Mouse (Mus musculus): ENCODE measurements around the gene Zfp74.
"Not testable (repeated sequence)": the region's sequence is repeated elsewhere in the genome, so short reads cannot be mapped to it uniquely, and the experiment has no call there.

Gene Zfp74

DNA sequence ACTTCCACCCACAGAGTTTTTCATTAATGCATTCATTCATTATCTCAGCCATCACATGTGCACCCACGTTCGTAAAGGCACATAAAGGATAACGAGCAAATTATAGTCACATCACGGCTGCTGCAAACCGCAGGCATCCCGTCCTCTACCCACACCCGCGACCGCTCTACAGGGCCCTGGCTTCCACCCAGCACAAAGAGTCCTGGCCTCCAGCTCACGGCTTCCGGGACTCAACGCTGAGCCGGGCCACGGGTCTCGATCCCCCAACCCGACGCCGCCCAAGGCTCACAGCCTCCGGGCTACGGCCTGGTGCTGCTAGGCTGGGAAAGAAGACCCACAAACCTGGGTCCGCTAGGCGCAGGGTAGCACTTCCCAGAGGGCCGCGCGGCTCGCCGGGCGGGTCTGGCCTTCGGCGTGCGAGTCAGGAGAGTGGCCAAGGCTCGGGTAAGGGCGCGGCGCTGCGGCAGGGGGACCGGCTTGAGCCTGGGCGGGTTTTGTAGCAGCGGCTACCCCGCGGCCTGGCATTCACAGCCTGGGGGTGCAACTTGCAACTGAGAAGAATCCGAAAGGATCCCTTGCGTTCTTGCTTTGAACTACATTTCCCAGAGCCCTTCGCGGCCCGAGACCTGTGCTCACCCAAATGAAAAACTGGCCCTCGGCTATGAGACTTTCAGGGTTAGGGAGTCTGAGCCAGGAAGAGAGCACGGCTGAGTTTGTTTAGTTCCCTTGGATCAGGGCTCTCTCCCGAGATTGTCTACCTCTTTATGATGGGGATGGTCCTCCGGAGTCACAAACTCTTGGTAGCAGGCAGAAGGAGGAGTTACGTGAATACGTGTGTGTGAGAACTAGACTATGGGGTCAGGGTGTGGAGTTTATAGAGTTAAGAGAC, at the start of gene Zfp74:
Zfp74 (minus strand) TSS at position 577 of the 889 bp plus-strand sequence.
- peak; percentile 79 for DNase-seq (ENCODE audit: low read depth)

DNA sequence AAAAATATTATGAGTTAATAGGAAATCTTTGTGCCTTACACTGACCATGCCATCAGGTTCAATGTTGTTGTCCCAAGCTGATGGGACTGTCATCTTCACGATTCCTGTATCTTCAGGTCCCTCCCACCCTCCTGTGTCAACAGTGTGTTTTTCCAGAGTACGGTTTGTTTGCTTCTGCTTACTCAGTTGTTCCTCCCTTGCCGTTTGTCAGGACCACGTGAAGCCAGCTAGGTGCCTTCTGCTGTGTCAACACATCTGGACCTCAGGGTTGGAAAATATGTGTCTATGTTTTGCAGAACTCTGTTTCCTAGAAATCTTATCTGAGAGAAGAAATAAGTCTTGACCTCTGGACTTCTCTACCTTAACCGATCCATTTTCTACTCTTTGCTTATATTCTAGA, 46.7 kb upstream of the Zfp74 start:
- no peak for DNase-seq (ENCODE audit: low read depth)

DNA sequence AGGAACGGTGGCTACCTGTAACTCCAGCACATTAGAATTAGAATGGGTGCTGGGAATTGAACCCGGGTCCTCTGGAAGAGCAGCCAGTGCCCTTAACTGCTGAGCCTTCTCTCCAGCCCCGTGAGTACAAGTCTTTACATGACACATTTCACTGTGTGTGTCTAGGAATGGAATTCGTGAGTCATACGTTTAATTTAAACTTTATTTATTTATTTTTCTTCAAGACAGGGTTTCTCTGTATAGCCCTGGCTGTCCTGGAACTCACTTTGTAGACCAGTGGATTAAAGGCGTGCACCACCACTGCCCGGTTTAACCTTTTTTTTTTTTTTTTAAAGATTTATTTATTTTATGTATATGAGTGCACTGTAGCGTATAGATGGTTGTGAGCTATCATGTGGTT, 41.2 kb upstream of the Zfp74 start:
- no peak for DNase-seq (ENCODE audit: low read depth)

DNA sequence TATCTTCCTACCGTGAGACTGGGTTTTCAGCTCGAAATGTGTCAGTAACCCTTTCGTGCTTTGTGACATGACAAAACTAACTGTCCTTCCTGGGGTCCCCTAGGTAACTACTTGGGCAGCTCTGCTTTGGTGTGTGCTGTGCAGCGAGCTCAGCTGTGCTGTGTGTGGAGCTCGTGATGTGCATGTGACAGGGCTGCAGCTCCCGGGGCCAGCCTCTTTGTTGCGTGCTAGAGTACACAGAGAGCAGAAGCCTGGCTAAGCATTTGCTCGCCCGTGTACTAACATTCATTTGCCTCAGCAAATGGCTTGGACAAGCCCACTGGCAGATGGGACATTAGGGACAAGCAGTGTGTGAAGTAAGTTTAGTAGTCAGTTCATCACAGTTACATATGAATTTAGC, 39.5 kb upstream of the Zfp74 start:
- no peak for DNase-seq (ENCODE audit: low read depth)

DNA sequence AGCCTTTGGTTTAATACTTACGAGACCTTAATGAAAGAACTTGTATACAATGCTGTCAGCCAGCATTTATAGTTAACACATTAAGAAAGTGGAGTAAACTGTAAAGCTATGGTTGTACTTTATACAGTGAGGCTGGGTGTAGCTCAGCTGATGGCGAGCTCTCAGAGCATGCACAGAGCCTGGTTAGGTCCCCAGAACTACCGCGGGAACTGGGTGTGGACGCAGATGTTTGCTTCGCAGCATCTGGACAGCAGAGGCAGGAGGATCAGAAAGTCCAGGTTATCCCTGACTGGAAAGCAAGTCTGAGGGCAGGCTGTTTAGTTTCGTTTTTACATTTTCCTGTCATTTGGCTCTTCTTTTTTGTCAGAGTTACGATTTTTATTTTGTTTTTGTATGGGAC, 38.8 kb upstream of the Zfp74 start:
- DNase-seq (ENCODE audit: low read depth): no peak

DNA sequence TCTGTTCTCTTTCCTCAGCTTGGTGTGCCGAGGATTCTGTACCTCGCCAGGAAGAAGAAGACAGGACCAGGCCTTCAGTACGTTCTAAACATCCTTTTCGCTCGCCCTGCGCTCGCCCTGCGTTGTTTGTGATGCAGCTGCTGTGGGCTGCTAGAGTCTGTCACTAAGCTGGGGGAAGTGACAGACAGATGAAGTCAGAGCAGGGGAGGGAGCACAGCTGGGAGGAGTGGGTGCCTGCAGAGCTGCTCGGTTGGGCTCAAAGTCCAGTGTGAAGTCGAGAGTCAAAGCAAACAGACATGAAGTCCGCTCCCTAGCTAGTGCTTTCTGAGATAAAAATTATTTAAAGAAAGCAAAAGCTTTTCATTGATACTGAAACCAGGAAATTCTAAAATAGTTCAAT, 35.1 kb upstream of the Zfp74 start:
- DNase-seq (ENCODE audit: low read depth): no peak

DNA sequence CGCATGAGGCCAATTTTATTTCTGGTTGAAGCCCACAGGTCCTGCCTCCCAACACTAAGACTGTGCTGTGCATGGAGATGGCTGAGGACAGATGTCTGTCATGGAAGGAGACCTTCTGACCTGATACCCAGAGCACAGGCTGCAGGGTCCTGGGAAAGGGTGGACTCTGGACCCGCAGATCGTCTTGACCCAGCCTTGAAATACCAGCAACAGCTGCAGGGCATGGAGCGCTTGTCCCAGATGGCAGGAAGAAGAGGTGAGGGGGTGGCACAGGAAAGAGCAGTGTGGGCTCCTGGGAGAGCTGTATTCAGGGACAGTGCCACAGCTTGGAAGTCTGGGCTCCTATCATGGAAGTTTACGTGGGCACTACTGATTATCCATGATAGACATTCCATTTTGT, 33.7 kb upstream of the Zfp74 start:
- DNase-seq (ENCODE audit: low read depth): no peak

DNA sequence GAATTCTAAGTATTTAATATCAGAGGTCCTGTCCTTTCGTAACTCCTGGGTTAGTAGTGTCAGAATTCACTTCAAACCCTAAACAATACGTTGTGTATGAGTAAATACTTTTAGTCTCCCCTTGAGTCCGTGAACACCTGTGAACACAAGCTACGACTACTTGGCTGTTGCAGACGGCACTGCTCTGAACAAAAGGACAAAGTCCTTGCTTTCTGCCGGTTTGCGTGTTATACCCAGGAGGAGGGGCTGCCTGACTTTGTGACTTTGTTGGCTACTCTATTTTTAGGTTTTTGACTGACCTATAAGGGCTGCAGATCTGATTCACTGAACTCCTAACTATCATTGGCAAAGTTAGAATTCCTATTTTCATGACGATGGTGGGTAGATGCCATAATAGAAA, 32.2 kb upstream of the Zfp74 start:
- DNase-seq (ENCODE audit: low read depth): no peak

DNA sequence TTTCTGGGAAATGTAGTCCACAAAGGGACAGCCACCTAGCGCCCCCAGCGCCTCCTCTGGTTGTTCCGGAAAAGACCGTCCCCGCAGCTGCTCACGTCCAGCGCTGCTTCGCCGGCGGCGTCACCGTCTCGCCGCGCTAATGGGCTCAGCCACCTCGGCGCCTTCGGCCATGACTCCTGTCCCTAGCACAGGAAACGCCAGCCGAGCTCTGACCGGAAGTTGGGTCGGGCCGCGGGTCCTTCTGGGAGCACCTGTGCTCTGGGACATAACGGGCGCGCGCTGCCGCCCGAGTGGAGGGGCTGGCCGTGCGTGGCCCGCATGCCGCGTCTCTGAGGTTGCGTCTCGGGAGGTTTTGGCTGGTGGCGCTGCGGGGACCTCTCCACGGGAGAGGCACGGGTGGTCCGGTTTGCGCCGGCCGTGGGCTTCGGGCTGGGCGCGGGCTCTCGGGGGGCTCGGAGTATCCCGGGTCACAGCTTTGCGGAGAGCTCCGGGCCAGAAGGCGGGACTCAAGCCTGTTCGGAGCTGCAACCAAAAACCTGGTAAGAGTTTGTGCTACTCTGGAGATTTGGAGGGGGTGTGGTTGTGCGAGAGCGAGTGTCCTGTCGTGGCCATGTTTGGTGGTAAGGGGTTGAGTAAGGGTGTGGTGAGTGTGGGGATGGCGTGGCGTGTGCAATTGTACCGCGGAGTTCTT, 29.9 kb upstream of the Zfp74 start, which contains the start of gene Zfp568:
Zfp568 (plus strand) TSS at position 266 of the 691 bp plus-strand sequence.
- peak; percentile 77 for DNase-seq (ENCODE audit: low read depth)

DNA sequence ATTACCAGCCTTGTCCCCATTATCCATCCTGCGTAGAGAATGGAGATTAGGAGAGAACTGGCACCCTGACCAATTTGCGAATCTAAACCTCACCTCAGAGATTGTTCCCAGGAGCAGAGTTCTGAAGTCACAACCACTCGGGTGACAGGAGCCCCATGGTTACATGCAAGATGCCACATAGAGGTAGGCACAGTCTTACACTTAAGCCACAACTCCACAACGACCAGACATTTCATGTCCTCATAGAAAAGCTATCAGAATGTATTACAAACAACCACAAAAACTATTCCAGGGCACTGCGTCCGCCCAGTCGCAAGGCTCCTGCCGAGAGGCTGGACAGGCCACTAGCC, 29.4 kb upstream of the Zfp74 start:
- no peak for DNase-seq (ENCODE audit: low read depth)

DNA sequence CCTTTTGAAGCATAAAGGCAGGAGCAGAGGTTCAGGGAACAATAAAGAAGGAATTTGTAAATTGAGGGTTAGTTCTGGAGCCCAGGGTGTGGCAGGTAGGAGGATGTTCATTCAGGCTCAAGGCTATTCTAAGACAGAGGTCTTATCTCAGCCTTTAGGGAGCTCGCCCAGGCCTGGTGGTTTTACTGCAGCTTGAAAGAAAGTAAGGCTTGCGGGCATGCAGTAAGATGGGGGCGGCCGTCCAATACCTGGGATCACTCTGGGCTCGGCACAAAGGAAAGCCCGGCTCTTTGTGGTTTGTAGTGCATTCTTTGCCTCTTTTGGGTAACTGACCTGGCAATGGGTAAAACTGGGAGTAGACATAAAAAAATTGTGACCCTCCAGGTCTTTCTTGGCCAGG, 29.0 kb upstream of the Zfp74 start:
- peak; percentile 17 for DNase-seq (ENCODE audit: low read depth)

DNA sequence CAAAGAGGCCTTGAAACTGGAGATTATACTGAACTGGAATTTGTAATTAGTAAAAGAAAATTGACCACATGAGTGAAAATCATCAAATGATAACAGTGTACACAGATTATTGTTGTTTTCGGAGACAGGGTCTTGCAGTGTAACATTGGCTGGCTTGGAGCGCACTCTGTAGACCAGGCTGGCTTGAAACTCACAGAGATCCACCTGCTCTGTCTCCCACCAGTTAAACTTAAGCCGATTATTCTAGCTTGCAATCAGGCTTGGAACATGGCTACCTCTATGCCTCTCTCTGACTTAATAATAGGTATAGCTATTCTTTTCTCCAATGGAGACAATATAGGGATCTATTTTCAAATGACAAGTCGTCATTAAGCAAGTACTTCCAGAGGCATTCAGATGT, 28.5 kb upstream of the Zfp74 start:
- no peak for DNase-seq (ENCODE audit: low read depth)

DNA sequence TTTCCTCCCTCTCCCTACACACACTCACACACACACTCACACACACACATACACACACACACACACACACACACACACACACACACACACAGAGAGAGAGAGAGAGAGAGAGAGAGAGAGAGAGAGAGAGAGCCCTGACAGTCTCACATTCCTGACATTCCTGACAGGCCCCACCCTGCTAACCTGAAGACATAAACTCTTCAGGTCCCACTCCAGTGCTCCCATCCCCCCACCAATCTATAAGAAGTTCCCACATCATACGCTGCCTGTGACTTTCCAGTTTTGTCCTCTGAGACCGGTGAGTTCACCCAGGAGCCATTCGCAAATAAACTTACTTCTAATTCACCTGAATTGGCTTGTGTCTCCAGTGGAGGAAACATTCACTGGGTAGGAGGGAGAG, 28.0 kb upstream of the Zfp74 start:
- DNase-seq (ENCODE audit: low read depth): no peak

DNA sequence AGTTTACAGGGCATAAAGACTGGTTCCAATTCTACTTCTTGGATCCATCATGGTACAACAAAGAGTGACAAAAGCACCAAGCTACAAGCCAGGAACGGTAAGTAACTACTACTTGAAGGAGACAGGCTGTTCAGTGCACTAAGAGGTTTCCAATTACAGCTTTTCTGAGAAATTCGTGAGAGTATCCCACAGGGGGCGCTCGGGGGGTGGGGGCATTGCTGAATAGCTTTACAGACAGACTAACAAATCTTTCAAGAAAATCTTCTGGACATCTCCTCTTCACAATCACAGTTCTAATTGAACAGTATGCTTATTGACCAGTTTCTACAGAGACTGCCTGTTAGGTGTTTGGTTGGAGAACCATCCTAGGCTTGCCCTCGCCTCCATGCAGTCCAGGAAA, 27.6 kb upstream of the Zfp74 start:
- DNase-seq (ENCODE audit: low read depth): peak; percentile 19

DNA sequence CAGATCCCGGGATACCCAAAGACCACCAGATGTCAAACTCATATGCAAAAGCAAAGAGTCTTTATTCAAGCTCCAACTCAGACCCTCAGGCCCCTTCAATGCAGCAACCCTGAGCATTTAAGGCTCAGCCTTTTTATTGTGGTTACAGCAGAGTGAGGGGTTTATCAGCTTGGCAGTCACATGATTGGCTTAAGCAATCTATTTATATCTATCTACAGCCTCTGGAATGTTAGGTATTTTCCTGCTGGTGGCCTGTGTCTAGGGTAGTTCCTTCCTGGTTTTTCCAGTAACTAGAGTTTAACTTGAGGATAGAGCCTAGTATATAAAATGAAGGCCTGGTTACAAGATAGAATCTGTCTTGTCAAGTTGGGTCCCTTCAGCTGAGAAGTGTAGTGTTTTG, 26.9 kb upstream of the Zfp74 start:
- DNase-seq (ENCODE audit: low read depth): no peak

DNA sequence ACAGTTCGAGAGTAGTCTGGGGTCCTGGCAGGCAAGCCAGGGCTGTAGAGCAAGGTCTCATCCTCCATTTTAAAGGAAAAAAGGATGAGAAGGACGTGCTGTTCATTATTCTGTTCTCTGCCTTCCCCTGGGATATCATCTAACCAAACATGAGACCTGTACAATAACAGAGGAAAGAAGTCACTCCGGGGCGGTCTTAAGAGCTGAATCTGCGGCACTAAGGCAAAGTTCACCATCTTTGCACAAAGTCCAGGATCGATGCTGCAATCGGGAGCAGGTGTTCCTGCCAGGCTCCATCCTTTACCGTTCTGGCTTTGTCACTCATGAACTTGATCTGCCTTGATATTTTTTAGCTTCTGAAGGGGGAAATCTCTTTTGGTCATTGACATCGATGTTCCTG, 16.8 kb upstream of the Zfp74 start:
- DNase-seq (ENCODE audit: low read depth): no peak

DNA sequence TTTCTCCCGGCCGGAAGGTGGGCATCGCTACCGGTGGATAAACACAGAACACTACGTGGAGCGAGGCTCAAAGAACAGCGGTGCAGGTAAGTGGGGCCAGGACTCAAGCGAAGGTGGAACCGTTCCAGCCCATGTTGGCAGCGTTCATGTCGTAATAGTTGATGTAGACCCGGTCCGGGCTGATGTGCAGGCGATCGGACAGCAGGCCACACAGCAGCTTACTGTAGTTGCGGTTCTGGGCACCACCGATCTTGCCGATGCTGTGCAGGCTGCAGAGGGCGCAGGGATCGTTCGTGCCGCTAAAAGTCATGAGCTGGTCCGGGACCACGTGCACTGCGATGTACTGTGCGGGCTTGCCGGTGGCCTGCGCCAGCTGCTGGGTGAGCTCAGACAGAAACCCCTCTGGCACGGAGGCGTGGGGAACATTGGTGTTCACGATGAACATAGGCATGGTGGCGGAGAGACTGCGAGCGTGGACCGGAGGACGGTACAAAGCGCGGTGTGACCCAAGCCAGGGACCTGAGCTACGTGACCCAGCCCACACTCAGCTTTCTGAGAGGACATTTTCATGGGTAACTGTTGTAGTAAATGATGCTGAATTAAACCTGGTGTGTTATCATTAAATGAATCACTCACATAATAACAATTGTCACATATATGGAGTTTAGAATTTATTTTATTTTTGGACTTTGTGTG, 11.4 kb upstream of the Zfp74 start:
- not testable (repeated sequence) for DNase-seq (ENCODE audit: low read depth)

DNA sequence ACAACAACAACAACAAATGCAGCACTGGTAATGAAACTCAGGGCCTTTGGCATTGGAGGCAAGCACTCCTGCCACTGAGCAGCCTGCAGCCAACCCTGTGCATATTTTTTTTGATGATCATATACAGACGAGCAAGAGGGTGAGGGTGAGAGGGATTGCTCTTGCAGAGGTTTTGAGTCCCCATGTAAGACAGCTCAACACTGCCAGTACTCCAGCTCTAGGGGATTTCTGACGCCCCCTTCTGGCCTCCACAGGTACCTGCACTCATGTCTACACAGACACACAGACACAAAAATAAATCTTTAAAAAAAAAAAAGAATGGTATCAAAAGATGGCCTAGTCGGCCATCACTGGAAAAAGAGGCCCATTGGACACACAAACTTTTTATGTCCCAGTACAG, 5.1 kb upstream of the Zfp74 start:
- DNase-seq (ENCODE audit: low read depth): no peak

DNA sequence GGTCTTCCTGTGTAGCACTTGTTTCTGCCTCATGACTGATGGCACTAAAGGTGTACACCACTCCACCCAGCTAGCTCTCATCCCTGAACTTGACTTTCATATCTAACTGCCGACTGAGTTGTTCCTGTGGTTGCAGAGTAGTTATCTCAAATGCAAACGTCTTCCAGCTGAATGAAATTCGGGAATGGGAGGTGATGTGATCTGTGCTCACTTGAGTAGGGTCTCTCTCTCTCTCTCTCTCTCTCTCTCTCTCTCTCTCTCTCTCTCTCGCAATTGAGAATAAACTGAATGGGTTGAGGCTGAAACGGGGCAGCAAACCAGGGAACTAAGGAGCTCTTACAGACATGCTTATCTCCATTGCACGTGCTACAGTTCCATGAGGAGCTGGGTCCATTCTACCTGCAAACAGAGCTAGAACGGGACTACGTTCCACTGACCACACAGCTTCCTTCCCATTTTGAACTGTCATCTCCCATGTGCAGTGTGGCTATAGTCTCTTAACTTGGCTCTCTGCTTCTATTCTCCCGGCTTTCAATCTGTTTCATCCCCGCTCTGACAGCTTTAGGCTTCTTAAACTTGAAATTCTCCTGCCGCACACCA, 4.3 kb upstream of the Zfp74 start:
- DNase-seq (ENCODE audit: low read depth): no peak

DNA sequence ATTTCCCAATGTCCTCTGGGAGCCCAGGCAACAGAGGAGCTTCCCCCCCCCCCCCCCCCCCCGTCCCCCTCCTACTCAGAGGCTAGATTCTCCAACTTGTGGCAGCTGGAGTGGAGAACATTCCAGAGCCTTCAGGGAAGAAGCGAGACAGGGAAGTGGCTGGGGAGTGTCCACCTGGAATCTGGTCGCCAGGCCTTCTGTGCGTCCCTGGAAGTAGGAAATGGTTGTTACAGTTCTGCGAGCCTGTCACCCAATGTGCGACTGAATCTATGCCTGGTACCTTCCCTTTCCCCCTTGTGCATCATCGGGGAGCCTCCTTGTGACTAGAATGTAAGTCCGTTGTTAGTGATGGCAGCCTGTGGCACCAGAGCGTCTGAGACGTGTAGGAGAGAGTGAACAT, 2.4 kb upstream of the Zfp74 start:
- no peak for DNase-seq (ENCODE audit: low read depth)

DNA sequence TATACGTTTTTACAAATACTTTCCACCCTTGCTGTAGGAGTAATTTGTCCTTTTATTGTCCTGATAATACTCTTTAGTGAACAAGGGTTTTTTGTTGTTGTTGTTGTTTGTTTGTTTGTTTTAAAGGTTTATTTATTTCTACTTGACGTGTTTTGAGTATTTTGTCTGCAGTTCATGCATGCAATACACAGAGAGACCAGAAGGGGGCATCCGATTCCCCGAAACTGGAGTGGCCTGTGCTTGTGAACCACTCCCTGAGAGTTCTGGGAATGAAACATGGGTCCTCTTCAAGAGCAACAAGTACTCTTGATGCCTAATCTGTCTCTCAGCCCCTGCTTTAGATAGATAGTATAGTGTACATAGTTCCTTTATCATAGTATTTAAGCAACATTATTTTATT, 842 bp upstream of the Zfp74 start:
- peak; percentile 77 for DNase-seq (ENCODE audit: low read depth)

DNA sequence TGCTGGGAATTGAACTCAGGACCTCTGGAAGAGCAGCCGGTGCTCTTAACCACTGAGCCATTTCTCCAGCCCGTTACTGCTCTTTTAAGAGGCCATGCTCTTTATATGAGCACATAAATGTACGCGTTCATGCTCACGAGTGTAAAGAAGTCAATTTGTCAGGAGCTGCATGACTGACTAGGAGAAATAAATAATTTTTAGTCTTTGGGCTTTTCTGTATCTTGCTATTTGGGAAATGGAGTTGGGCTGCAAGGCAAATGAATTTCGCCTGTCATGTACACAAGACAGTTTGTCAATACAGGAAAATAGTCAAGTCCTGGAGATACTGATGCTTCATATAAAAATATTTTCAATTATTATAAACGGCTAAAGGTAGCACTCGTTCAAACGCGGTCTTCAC, 803 bp downstream of the Zfp74 start:
- DNase-seq (ENCODE audit: low read depth): peak; percentile 6

DNA sequence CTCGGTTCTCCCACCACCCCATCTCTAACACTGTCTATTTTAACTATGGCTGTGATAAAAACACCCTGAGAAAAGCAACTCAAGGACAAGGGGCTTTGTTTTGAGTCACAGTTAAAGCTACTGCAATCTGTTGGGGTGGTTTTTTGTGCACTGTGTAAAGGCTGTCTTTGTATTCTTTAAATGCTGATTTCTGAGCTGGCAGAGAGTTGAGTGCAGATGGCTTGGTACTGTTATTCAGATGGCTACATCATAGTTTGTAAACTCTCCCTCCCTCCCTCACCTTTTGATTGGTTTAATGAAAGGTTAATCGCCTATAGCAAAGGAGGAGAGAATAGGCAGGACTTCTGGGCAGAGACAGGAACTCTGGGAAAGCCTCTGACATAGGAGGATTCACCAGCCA, 9.7 kb downstream of the Zfp74 start:
- DNase-seq (ENCODE audit: low read depth): no peak

Measured in c-Kit-positive CD71-positive TER-119-negative erythroid progenitor cells, embryonic 14.5 days (primary cell).